Mouse (Mus musculus): ENCODE results near the gene Ddn. TPM values are rescaled to one million over a fixed set of nuclear protein-coding genes. Genes with fewer than 3 reads are reported as not detected.

Ddn gene
- polyA plus RNA-seq, 1 experiment: not detected

Other genes with a start within 250 kb of the Ddn start
- gene Ccnt1, start 238.6 kb downstream of the Ddn start, polyA plus RNA-seq (2012; ENCODE audit: insufficient read depth, insufficient read length, missing spikeins): 16.4 and 18.1 TPM in 2 replicates
- gene 4930415O20Rik, start 238.5 kb downstream of the Ddn start, polyA plus RNA-seq (2012; ENCODE audit: insufficient read depth, insufficient read length, missing spikeins): 5.1 and 14.0 TPM in 2 replicates
- 37.3 and 42.5 TPM in 2 replicates for gene Adcy6, start 199.4 kb downstream of the Ddn start, polyA plus RNA-seq (2012; ENCODE audit: insufficient read depth, insufficient read length, missing spikeins)
- 0.46 and 0.95 TPM in 2 replicates for gene Cacnb3, start 178.7 kb downstream of the Ddn start, polyA plus RNA-seq (2012; ENCODE audit: insufficient read depth, insufficient read length, missing spikeins)
- 28.1 and 50.7 TPM in 2 replicates for gene Ddx23, start 146.6 kb downstream of the Ddn start, polyA plus RNA-seq (2012; ENCODE audit: insufficient read depth, insufficient read length, missing spikeins)
- gene Rnd1, start 132.0 kb downstream of the Ddn start, polyA plus RNA-seq (2012; ENCODE audit: insufficient read depth, insufficient read length, missing spikeins): 1.7 and 1.8 TPM in 2 replicates
- gene Ccdc65, start 101.3 kb downstream of the Ddn start, polyA plus RNA-seq (2012; ENCODE audit: insufficient read depth, insufficient read length, missing spikeins): not detected in 2 replicates
- gene Fkbp11, start 81.3 kb downstream of the Ddn start, polyA plus RNA-seq (2012; ENCODE audit: insufficient read depth, insufficient read length, missing spikeins): 1.9 TPM in 1 of 2 replicates, not detected in the other
- gene Arf3, start 46.3 kb downstream of the Ddn start, polyA plus RNA-seq (2012; ENCODE audit: insufficient read depth, insufficient read length, missing spikeins): 25.8 and 32.2 TPM in 2 replicates
- 0.83 and 0.95 TPM in 2 replicates for gene Wnt10b, start 31.3 kb downstream of the Ddn start, polyA plus RNA-seq (2012; ENCODE audit: insufficient read depth, insufficient read length, missing spikeins)
- not detected in 2 replicates for gene Wnt1, start 19.6 kb downstream of the Ddn start, polyA plus RNA-seq (2012; ENCODE audit: insufficient read depth, insufficient read length, missing spikeins)
- gene Prkag1, start 22.0 kb upstream of the Ddn start, polyA plus RNA-seq (2012; ENCODE audit: insufficient read depth, insufficient read length, missing spikeins): 65.2 and 99.5 TPM in 2 replicates
- 11.1 and 15.1 TPM in 2 replicates for gene Kmt2d, start 61.7 kb upstream of the Ddn start, polyA plus RNA-seq (2012; ENCODE audit: insufficient read depth, insufficient read length, missing spikeins)
- gene Rhebl1, start 85.0 kb upstream of the Ddn start, polyA plus RNA-seq (2012; ENCODE audit: insufficient read depth, insufficient read length, missing spikeins): not detected in 2 replicates
- 0.40 and 0.46 TPM in 2 replicates for gene Dhh, start 89.0 kb upstream of the Ddn start, polyA plus RNA-seq (2012; ENCODE audit: insufficient read depth, insufficient read length, missing spikeins)
- gene Lmbr1l, start 108.7 kb upstream of the Ddn start, polyA plus RNA-seq (2012; ENCODE audit: insufficient read depth, insufficient read length, missing spikeins): 6.0 and 6.3 TPM in 2 replicates
- 520 and 550 TPM in 2 replicates for gene Tuba1b, start 125.1 kb upstream of the Ddn start, polyA plus RNA-seq (2012; ENCODE audit: insufficient read depth, insufficient read length, missing spikeins)
- not detected in 2 replicates for gene Gm49450, start 144.1 kb upstream of the Ddn start, polyA plus RNA-seq (2012; ENCODE audit: insufficient read depth, insufficient read length, missing spikeins)
- 125 and 132 TPM in 2 replicates for gene Tuba1a, start 144.2 kb upstream of the Ddn start, polyA plus RNA-seq (2012; ENCODE audit: insufficient read depth, insufficient read length, missing spikeins)
- gene Tuba1c, start 220.4 kb upstream of the Ddn start, polyA plus RNA-seq (2012; ENCODE audit: insufficient read depth, insufficient read length, missing spikeins): 10.3 and 28.1 TPM in 2 replicates
- not detected in 2 replicates for gene Prph, start 245.7 kb upstream of the Ddn start, polyA plus RNA-seq (2012; ENCODE audit: insufficient read depth, insufficient read length, missing spikeins)

All from brown adipose tissue, adult 24 weeks (tissue).